Mouse (Mus musculus) cerebellum, postnatal 14 days (tissue): ENCODE results near the gene Zbtb43.
A peak's percentile ranks its signal among the peaks of the same experiment; 100 is the strongest.

Experiments used
- DNase-seq, 2 experiments: peaks; one replicate each; pipeline ENCODE4 v3.0.0; 2021; ENCODE audit warnings: mixed read lengths in 2 of 2

Gene Zbtb43

DNA sequence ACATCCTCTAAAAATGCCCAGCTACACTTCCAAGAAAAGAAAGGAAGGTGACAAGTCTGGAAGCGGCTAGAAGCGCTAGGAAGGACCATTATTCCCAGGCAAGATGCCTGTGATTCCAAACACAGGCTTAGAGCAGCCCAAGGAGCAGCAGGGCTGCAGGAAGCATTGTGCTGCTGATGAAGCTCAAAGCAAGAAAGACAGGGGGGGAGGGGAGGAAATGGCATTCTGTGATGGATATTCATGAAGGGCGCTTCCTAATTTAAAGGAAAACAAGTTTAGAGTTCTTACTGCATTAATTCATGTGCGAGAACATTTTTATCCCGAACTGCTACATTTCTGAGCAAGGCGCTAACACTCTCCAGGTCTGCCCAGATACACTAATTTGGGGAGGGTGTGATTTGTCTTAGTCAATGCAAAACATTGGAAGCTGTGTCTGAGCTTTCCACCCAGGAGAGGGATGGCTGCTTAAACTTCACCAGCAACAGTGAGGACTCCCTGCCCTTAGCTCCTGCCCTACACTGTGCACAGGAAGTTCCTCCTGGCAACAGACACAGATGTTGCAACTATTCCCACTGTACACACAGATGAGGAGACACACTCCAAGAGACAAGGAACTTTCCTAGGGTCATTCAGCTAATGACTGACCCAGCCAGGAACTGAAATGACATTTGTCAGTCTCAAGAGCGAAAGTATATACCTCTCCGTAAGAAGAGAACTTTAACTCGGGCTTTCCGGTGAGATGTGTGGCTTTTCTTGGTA, 41.5 kb downstream of the Zbtb43 start:
- DNase-seq, result no peak

DNA sequence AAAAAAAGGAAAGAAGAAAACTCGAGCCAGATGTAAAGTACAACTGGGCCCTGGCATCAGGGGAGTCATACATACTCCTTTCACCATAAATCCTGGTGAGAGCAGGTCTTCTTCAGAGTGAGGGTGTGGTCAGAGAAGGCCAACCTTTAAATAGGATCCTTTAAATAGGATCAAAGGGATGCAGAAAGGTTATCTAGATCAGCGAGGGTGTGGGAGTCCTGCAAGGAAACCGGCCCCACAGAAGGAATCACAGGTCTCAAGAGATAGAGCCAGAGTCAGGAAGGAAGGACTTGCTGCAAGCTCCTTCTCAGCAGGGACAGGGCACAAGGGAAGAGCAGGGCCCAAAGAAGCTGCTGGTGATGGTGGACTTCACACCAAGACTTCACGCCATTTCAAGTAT, 50.9 kb downstream of the Zbtb43 start:
- no peak for DNase-seq

DNA sequence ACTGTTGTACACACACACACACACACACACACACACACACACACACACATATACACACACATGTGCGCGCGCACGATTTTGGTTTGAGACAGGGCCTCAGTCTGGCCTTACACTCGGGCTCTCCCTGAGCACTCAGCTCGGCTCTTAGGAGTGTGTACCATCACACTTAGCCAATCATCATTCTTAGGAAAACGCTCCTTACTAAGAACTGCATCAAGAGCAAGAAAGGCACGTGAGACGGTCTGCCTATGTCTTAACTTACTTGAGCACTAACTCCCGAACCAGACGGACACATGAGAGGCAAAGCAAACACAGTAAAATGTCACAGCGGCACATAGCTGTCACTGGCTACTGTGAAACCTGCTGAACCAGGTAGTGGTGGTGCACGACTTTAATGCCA, 54.3 kb downstream of the Zbtb43 start:
- no peak for DNase-seq

DNA sequence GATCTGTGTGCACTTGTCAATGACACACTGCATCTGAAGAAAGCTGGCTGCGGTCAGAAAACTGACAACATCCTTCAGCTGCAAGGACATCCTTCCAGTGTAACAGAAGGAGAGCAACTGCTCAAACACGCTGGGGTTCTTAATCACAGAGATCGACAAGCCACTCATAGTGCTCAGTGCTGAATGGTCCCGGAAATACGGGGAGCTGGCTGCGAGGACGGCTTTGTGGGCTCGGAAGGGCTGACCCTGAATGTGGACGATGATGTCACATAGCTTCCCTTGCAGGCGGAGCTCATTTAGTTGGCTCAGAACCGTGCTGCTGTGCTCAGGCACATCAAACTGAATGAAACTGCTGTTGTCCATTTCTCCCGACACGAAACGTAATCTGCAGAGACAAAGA, 56.2 kb downstream of the Zbtb43 start:
- DNase-seq, result no peak

DNA sequence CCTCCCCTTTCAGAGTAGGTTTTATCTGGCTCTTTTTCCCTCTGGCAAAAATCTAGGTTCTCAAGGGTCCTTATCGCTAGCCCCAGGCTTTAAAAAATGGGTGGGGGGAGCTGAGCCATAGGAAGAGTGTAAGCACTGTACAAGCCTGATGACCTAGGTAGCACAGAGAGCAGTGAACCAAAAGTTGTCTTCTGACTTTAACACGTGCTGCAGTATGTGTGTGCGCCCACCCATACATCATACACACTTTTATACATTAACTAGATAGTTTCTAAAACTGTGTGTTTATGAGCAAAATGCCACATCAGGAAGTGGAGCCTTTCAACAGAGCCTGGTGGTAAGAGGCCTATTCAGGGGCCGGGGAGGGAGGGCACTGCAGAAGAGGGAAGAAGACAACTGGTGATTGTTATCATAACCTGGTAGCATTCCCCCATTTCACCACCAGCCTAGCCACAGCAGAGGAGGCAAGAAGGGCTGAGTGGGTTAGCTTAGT, 64.8 kb downstream of the Zbtb43 start:
- DNase-seq, result no peak

DNA sequence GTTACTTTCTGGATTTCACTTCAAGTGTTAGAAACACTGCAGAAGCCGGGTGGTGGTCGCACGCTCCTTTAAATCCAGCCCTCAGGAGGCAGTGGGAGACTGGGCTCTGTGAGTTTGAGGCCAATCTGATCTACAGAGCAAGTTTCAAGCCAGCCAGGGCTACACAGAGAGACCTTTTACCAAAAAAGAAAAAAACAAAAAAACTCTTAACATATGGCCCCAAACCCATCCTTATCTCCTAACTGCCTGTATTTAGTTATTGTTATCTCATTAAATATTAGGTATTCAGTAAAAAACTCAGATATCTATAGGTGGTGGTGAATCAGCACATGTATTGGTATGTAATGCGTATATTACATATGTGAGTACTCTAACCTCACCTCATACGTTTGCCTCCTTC, 65.7 kb downstream of the Zbtb43 start:
- DNase-seq, result no peak

DNA sequence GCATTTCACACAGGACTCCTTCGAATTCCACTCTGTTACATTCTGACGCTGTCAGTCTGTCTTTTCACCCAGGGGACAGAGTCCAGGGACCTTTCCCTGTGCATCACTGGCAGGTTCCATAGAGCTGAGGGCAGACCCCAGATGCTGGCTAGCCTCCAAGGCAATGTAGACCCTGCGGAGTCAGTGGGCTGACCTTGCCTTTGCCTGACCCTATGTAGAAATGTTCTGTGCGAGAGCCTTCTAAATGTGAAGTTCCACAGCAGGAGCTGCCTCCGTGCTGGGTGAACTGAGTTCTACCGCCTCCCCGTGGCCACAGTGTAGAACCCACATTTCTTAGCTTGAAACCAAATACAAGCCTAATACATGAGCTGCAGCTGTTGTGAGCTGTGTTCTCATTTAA, 66.1 kb downstream of the Zbtb43 start:
- peak; percentile 77 to 83 for DNase-seq

DNA sequence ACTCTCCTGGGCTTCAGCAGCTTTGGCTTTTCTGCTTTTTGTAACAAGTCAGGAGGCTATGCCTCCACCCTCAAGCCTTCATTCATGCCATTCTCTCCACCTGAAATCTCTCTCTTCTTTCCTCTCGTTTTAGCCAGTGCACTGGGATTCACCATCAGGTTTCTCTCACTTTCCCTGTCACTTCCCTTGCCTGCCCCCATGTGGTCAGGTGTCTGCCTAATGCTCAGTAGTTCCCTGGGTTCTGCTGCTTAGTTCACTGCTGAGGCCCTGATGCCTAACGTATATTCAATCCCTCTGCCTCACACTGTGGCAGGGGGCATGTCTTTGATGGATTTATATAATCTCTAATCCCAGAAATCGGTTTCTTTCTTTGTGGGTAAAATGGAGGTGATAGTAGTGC, 67.1 kb downstream of the Zbtb43 start:
- peak; percentile 77 to 80 for DNase-seq

DNA sequence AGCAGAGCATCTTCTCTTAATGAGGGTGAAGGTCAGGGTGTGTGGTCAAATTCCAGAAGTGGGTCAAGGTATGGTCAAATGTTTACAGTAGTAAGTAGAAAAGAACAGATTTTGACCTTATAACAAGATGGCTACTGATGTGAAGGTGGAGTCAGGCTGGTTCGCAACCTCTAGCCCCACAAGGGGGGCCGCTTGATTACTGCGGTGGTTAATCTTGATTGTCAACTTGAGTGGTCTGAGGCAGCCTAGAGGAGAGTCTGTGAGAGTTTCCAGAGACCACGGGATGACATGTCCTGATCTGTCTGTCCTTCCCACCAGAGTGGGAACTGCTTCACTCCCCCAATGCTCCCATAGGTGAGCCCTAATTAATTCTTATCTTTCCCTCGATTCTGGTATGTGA, 67.8 kb downstream of the Zbtb43 start:
- no peak for DNase-seq
